Mouse (Mus musculus): ENCODE data around the gene Rgmb. TPM values are rescaled to one million over a fixed set of nuclear protein-coding genes. Genes with fewer than 3 reads are reported as not detected.

Rgmb gene
- total RNA-seq, 2 experiments from 2014 or later: 36.6 to 36.7 TPM

GRCm38 (mm10) chr17:15799195-15799793 is 31.5 kb downstream of the Rgmb start:
- DNase-seq: no peak
- intact Hi-C loops (cut with DNase I): no loop called here

GRCm38 (mm10) chr17:15790716-15791115 is 40.1 kb downstream of the Rgmb start:
- intact Hi-C loops (cut with DNase I): no loop called here
- DNase-seq: no peak

- DNase-seq: no peak
- intact Hi-C loops (cut with DNase I): loop anchor here (5.0 kb wide), 1 partner anchor 1115 kb away; no protein-coding TSS in a partner anchor
Measured at GRCm38 (mm10) chr17:15787036-15787435, 43.8 kb downstream of the Rgmb start.

- intact Hi-C loops (cut with DNase I): no loop called here
- no peak for DNase-seq
Measured at GRCm38 (mm10) chr17:15777979-15778378, 52.9 kb downstream of the Rgmb start.

- intact Hi-C loops (cut with DNase I): no loop called here
- DNase-seq: no peak
Measured at GRCm38 (mm10) chr17:15776349-15776748, 54.5 kb downstream of the Rgmb start.

GRCm38 (mm10) chr17:15774565-15775215 is 56.1 kb downstream of the Rgmb start:
- no peak for DNase-seq
- intact Hi-C loops (cut with DNase I): no loop called here

- intact Hi-C loops (cut with DNase I): no loop called here
- DNase-seq: no peak
Measured at GRCm38 (mm10) chr17:15773956-15774355, 56.9 kb downstream of the Rgmb start.

GRCm38 (mm10) chr17:15769081-15769724 is 61.6 kb downstream of the Rgmb start:
- intact Hi-C loops (cut with DNase I): no loop called here
- no peak for DNase-seq

GRCm38 (mm10) chr17:15761191-15761590 is 69.6 kb downstream of the Rgmb start:
- intact Hi-C loops (cut with DNase I): no loop called here
- no peak for DNase-seq

Other genes starting within 250 kb of the Rgmb start
- gene Chd1, start 126.1 kb downstream of the Rgmb start, total RNA-seq (2021): 10 to 100 TPM; 11.4 to 11.7 TPM

Data from gastrocnemius, postnatal 36 days (tissue).